Mouse (Mus musculus) CH12.LX (cell line): ENCODE measurements around the gene Gpx4. TPM values are rescaled to one million over a fixed set of nuclear protein-coding genes. Genes with fewer than 3 reads are reported as not detected.

ENCODE experiments used
- DNase-seq: peaks from one replicate; pipeline ENCODE4 v3.0.0-alpha.2; 2013; ENCODE audit errors: extremely low read depth
- H3K27ac ChIP-seq: 2 replicates; pipeline ENCODE4 v1.5.1; 2012; ENCODE audit warnings: low read depth, mild to moderate bottlenecking, control low read depth, moderate library complexity; ENCODE audit not compliant: insufficient read depth
- H3K27me3 ChIP-seq: replicated peaks from 2 replicates; pipeline ENCODE3; 2012; ENCODE audit warnings: inconsistent platforms
- H3K36me3 ChIP-seq, 2 experiments: replicated peaks in 1 of 2; 2 replicates each; pipeline versions ENCODE3 to v1.6.1; 2012; ENCODE audit warnings: inconsistent platforms in 1 of 2, low read length in 1 of 2, mild to moderate bottlenecking in 1 of 2, mixed read lengths in 1 of 2, moderate library complexity in 1 of 2; ENCODE audit not compliant: control insufficient read depth in 1 of 2, insufficient read depth in 1 of 2
- H3K4me1 ChIP-seq, 2 experiments: 2 replicates each; pipeline ENCODE4 v1.6.1; 2012; ENCODE audit warnings: inconsistent platforms in 1 of 2, moderate library complexity in 1 of 2; ENCODE audit not compliant: insufficient read depth in 2 of 2, control insufficient read depth in 1 of 2
- H3K4me2 ChIP-seq: 2 replicates; pipeline ENCODE4 v1.6.1; 2012; ENCODE audit warnings: low read depth, mild to moderate bottlenecking, control low read depth; ENCODE audit not compliant: poor library complexity, insufficient read depth, severe bottlenecking
- H3K4me3 ChIP-seq, 3 experiments: fragments of 150-350 bp in 1 of 3; sonication (generic) in 1 of 3; replicated peaks in 1 of 3; 2 replicates each; pipeline versions ENCODE3 to v1.5.1; 2011 to 2012; ENCODE audit warnings: low read depth in 2 of 3, low read length in 2 of 3, mild to moderate bottlenecking in 2 of 3, moderate library complexity in 2 of 3, control low read depth in 1 of 3, improper control_type of control experiment in 1 of 3, inconsistent platforms in 1 of 3, mixed read lengths in 1 of 3; ENCODE audit not compliant: poor library complexity in 1 of 3
- H3K79me2 ChIP-seq: replicated peaks from 2 replicates; pipeline ENCODE4 v1.6.1; 2012; ENCODE audit warnings: mild to moderate bottlenecking, moderate library complexity; ENCODE audit not compliant: control insufficient read depth, poor library complexity, insufficient read depth, severe bottlenecking; ENCODE audit errors: extremely low read depth
- H3K9ac ChIP-seq: 2 replicates; pipeline ENCODE4 v1.6.1; 2012; ENCODE audit warnings: low read depth, mild to moderate bottlenecking, control low read depth, moderate library complexity; ENCODE audit not compliant: insufficient read depth
- H3K9me3 ChIP-seq: replicated peaks from 2 replicates; pipeline ENCODE3; 2012; ENCODE audit warnings: low read length, inconsistent platforms, mixed read lengths
- BHLHE40 ChIP-seq: IDR thresholded peaks from 2 replicates; pipeline ENCODE4 v1.6.1; 2011; ENCODE audit warnings: mild to moderate bottlenecking, low read depth, low read length, improper control_type of control experiment
- CHD1 ChIP-seq: IDR thresholded peaks from 2 replicates; pipeline ENCODE4 v1.6.1; 2012; ENCODE audit warnings: low read depth, low read length, improper control_type of control experiment, inconsistent platforms
- CHD2 ChIP-seq: IDR thresholded peaks from 2 replicates; pipeline ENCODE4 v1.6.1; 2011; ENCODE audit warnings: low read length, improper control_type of control experiment
- CTCF ChIP-seq, 2 experiments: IDR thresholded peaks in 1 of 2; conservative IDR thresholded peaks in 1 of 2; 2 replicates each; pipeline ENCODE4 v1.5.1; 2011 to 2012; ENCODE audit warnings: low read depth in 2 of 2, low read length in 2 of 2, improper control_type of control experiment in 1 of 2, inconsistent platforms in 1 of 2, mild to moderate bottlenecking in 1 of 2, moderate library complexity in 1 of 2
- E2F4 ChIP-seq: IDR thresholded peaks from 2 replicates; pipeline ENCODE4 v1.6.1; 2011; ENCODE audit warnings: low read depth, low read length, improper control_type of control experiment; ENCODE audit not compliant: insufficient replicate concordance
- ELF1 ChIP-seq: IDR thresholded peaks from 2 replicates; pipeline ENCODE4 v1.6.1; 2014; ENCODE audit warnings: low read depth, mild to moderate bottlenecking, inconsistent platforms, low read length, improper control_type of control experiment
- ETS1 ChIP-seq: conservative IDR thresholded peaks from 2 replicates; pipeline ENCODE4 v1.6.1; 2012; ENCODE audit warnings: low read depth, mild to moderate bottlenecking, inconsistent platforms, low read length, improper control_type of control experiment, moderate library complexity
- GABPA ChIP-seq: IDR thresholded peaks from 2 replicates; pipeline ENCODE4 v1.6.1; 2012; ENCODE audit warnings: low read depth, low read length, improper control_type of control experiment, inconsistent platforms; ENCODE audit not compliant: insufficient replicate concordance
- HCFC1 ChIP-seq: IDR thresholded peaks from 2 replicates; pipeline ENCODE4 v1.6.1; 2012; ENCODE audit warnings: low read depth, mild to moderate bottlenecking, inconsistent platforms, low read length, improper control_type of control experiment
- IRF4 ChIP-seq: IDR thresholded peaks from 2 replicates; pipeline ENCODE4 v1.6.1; 2014; ENCODE audit warnings: low read depth, mild to moderate bottlenecking, inconsistent platforms, low read length, improper control_type of control experiment
- JUN ChIP-seq: IDR thresholded peaks from 2 replicates; pipeline ENCODE4 v1.6.1; 2011; ENCODE audit warnings: low read depth, mild to moderate bottlenecking, low read length, improper control_type of control experiment, moderate library complexity; ENCODE audit not compliant: insufficient read depth
- MAZ ChIP-seq: IDR thresholded peaks from 2 replicates; pipeline ENCODE4 v1.6.1; 2012; ENCODE audit warnings: low read depth, mild to moderate bottlenecking, inconsistent platforms, low read length, improper control_type of control experiment, moderate library complexity
- MYC ChIP-seq: IDR thresholded peaks from 2 replicates; pipeline ENCODE4 v1.6.1; 2011; ENCODE audit warnings: low read depth, mild to moderate bottlenecking, improper control_type of control experiment, low read length
- NRF1 ChIP-seq: IDR thresholded peaks from 2 replicates; pipeline ENCODE4 v1.6.1; 2014; ENCODE audit warnings: low read depth, mild to moderate bottlenecking, inconsistent platforms, low read length, improper control_type of control experiment, moderate library complexity
- PAX5 ChIP-seq: IDR thresholded peaks from 2 replicates; pipeline ENCODE4 v1.6.1; 2012; ENCODE audit warnings: low read length, inconsistent platforms, mixed read lengths
- POLR2A ChIP-seq: IDR thresholded peaks from 2 replicates; pipeline ENCODE4 v1.6.1; 2011; ENCODE audit warnings: low read depth, mild to moderate bottlenecking, improper control_type of control experiment, low read length
- POLR2AphosphoS2 ChIP-seq: IDR thresholded peaks from 2 replicates; pipeline ENCODE4 v1.6.1; 2011; ENCODE audit warnings: low read depth, low read length, improper control_type of control experiment
- SIN3A ChIP-seq: IDR thresholded peaks from 2 replicates; pipeline ENCODE4 v1.6.1; 2012; ENCODE audit warnings: low read length, improper control_type of control experiment, inconsistent platforms
- SMC3 ChIP-seq: IDR thresholded peaks from 2 replicates; pipeline ENCODE4 v1.6.1; 2011; ENCODE audit warnings: low read depth, low read length, improper control_type of control experiment
- TBP ChIP-seq: conservative IDR thresholded peaks from 2 replicates; pipeline ENCODE4 v1.6.1; 2011; ENCODE audit warnings: low read depth, low read length, improper control_type of control experiment
- TCF12 ChIP-seq: IDR thresholded peaks from 2 replicates; pipeline ENCODE4 v1.6.1; 2014; ENCODE audit warnings: low read depth, mild to moderate bottlenecking, inconsistent platforms, low read length, improper control_type of control experiment
- UBTF ChIP-seq: IDR thresholded peaks from 2 replicates; pipeline ENCODE4 v1.6.1; 2012; ENCODE audit warnings: low read depth, mild to moderate bottlenecking, inconsistent platforms, low read length, improper control_type of control experiment, moderate library complexity
- USF1 ChIP-seq: IDR thresholded peaks from 2 replicates; pipeline ENCODE4 v1.6.1; 2014; ENCODE audit warnings: low read depth, mild to moderate bottlenecking, inconsistent platforms, low read length, improper control_type of control experiment
- USF2 ChIP-seq: conservative IDR thresholded peaks from 2 replicates; pipeline ENCODE4 v1.6.1; 2011; ENCODE audit warnings: low read depth, low read length, improper control_type of control experiment
- ZC3H11A ChIP-seq: IDR thresholded peaks from 2 replicates; pipeline ENCODE4 v1.6.1; 2012; ENCODE audit warnings: low read depth, mild to moderate bottlenecking, inconsistent platforms, low read length, improper control_type of control experiment
- ZKSCAN1 ChIP-seq: IDR thresholded peaks from 2 replicates; pipeline ENCODE4 v1.6.1; 2012; ENCODE audit warnings: low read depth, inconsistent platforms, low read length, improper control_type of control experiment, borderline replicate concordance
- ZNF384 ChIP-seq: IDR thresholded peaks from 2 replicates; pipeline ENCODE4 v1.6.1; 2012; ENCODE audit warnings: low read depth, low read length, improper control_type of control experiment, inconsistent platforms
- dilution Hi-C: fragments of 300-500 bp; cut with MboI; formaldehyde crosslinking; loops from 2 replicates; pipeline ENCODE4 v1.14.3; 2020; ENCODE audit warnings: low sequenced_read_pairs; ENCODE audit not compliant: extremely low pct_unique_long_range_greater_than_20kb, extremely low pct_ligation_motif_present
- in situ Hi-C: fragments of 300-500 bp; cut with MboI; formaldehyde crosslinking; loops from 3 replicates; pipeline ENCODE4 v1.14.3; 2019; ENCODE audit warnings: low sequenced_read_pairs, low pct_ligation_motif_present, low pct_unique_long_range_greater_than_20kb, mixed read lengths
- polyA plus RNA-seq: library from polyadenylated mRNA; unstranded; fragments of >175 nt; gene quantifications from 2 replicates; pipeline ENCODE4 v1.2.1, GENCODE M21; 2012; ENCODE audit warnings: low read depth; ENCODE audit not compliant: insufficient read length
- total RNA-seq, 2 experiments: library from RNA; depleted of rRNA; stranded (reverse); fragments of 300-350 nt in 1 of 2; fragments of >200 nt in 1 of 2; gene quantifications; 2 replicates each; pipeline ENCODE4 v1.2.3; 2012 to 2014

Gene Gpx4
- total and polyA plus RNA-seq, 3 experiments = 332 to 459 (median 386) TPM

- dilution Hi-C loops = no loop called here
Observed at GRCm38 (mm10) chr10:80092690-80093089, 45.7 kb downstream of the Gpx4 start.

DNA sequence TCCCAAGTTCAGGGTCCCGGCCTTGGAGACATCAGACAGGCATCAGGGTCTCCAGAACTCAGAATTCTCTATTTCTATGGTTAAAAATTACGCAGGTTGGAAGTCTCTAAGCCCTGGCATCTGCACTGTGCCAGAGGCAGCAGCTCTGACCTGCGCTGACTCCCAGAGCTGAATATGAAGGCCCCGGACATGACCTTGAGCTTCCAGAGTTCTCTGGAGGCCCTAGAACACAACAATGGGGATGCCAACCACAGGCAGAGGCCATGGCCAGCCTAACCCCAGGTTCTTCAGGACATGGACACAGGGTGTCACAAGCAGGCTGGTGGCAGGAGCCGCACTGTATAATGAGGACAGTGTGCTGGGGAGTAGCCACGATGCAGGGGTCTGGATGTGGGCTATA lies 47.1 kb downstream of the Gpx4 start:
- H3K9me3 ChIP-seq = no peaks in the 10 kb centered on the region
- no peak for DNase-seq
- TF ChIP-seq USF2 (no peak), TBP (no peak), UBTF (no peak), E2F4 (no peak), GABPA (no peak), PAX5 (no peak), MYC (no peak), POLR2AphosphoS2 (no peak), POLR2A (no peak), CHD1 (no peak), JUN (no peak), USF1 (no peak)
- no peak overlapping the region for H3K9ac ChIP-seq
- no peak overlapping the region for H3K4me2 ChIP-seq
- H3K4me1 ChIP-seq = peaks cover 6 to 30% of the 10 kb centered on the region in 2 experiments
- dilution Hi-C loops (no loop called here), in situ Hi-C loops (no loop called here)
- no peak overlapping the region for H3K27ac ChIP-seq
- H3K4me3 ChIP-seq = no peak overlapping the region
- peaks cover 13 to 82% of the 10 kb centered on the region in 2 experiments for H3K36me3 ChIP-seq
- no peaks in the 10 kb centered on the region for H3K27me3 ChIP-seq
- H3K79me2 ChIP-seq = peaks cover 13% of the 10 kb centered on the region; the same call in 1 of the 2 replicates

More at GRCm38 (mm10) chr10:80092690-80093089, 45.7 kb downstream of the Gpx4 start:
- Histone ChIP-seq H3K27me3 (no peaks in the 10 kb centered on the region), H3K4me1 (peaks cover 0 to 21% of the 10 kb centered on the region in 2 experiments; a peak in 3 of 4 replicates), H3K9me3 (no peaks in the 10 kb centered on the region), H3K79me2 (peaks cover 5% of the 10 kb centered on the region; the same call in 1 of the 2 replicates), H3K27ac (no peak overlapping the region), H3K4me2 (no peak overlapping the region), H3K36me3 (peaks cover 13 to 82% of the 10 kb centered on the region in 2 experiments), H3K9ac (no peak overlapping the region), H3K4me3 (no peak overlapping the region)
- DNase-seq = no peak
- in situ Hi-C loops = no loop called here
- TF ChIP-seq CHD2 (no peak), PAX5 (no peak), MAZ (no peak), NRF1 (no peak), SMC3 (no peak), ETS1 (no peak), ELF1 (no peak), HCFC1 (no peak), CTCF (conservative IDR thresholded peaks at IDR 0.05 in 1 of 2, IDR thresholded peaks at IDR 0.05 in 1 of 2; ENCODE audit: low read depth in 2 of 2, low read length in 2 of 2) (no peak), ZKSCAN1 (no peak), MYC (no peak), ZC3H11A (no peak), SIN3A (no peak), BHLHE40 (no peak), ZNF384 (no peak), IRF4 (no peak), TCF12 (no peak)
